Mouse (Mus musculus) CD4-positive helper T cell, adult 2 months (primary cell): ENCODE data around the gene Asb13.

Experiments used
- DNase-seq: peaks from one replicate; pipeline ENCODE4 v3.0.0-alpha.2; 2012; ENCODE audit warnings: low read depth, missing footprints, low spot score

Asb13 gene

GRCm38 (mm10) chr13:3633895-3634811, at the start of gene Asb13:
Gene Asb13 (plus strand): TSS chr13:3634032.
- peak; percentile 89 for DNase-seq

- DNase-seq = no peak
Measured at GRCm38 (mm10) chr13:3590789-3591188, 43.0 kb upstream of the Asb13 start.

GRCm38 (mm10) chr13:3594311-3594710, 39.5 kb upstream of the Asb13 start:
- no peak for DNase-seq

- no peak for DNase-seq
Measured at GRCm38 (mm10) chr13:3596232-3596631, 37.6 kb upstream of the Asb13 start.

- DNase-seq = no peak
Measured at GRCm38 (mm10) chr13:3609780-3610117, 24.1 kb upstream of the Asb13 start.

- DNase-seq = peak; percentile 71
Measured at GRCm38 (mm10) chr13:3610118-3610794, 23.6 kb upstream of the Asb13 start.

GRCm38 (mm10) chr13:3610795-3611438, 22.9 kb upstream of the Asb13 start, which contains the start of gene Fam208b:
Gene Fam208b (minus strand): TSS chr13:3611108.
- peak; percentile 100 for DNase-seq

GRCm38 (mm10) chr13:3627139-3627538, 6.7 kb upstream of the Asb13 start:
- DNase-seq = no peak

- DNase-seq = no peak
Measured at GRCm38 (mm10) chr13:3628102-3628501, 5.7 kb upstream of the Asb13 start.

- no peak for DNase-seq
Measured at GRCm38 (mm10) chr13:3632551-3632950, 1.3 kb upstream of the Asb13 start.

- DNase-seq = peak; percentile 10
Measured at GRCm38 (mm10) chr13:3633131-3633530, 701 bp upstream of the Asb13 start.

- DNase-seq = no peak
Measured at GRCm38 (mm10) chr13:3635076-3635475, 1.2 kb downstream of the Asb13 start.

GRCm38 (mm10) chr13:3636797-3637196, 3.0 kb downstream of the Asb13 start:
- DNase-seq = peak; percentile 89

- peak; percentile 36 for DNase-seq
Measured at GRCm38 (mm10) chr13:3642049-3642448, 8.2 kb downstream of the Asb13 start.

- no peak for DNase-seq
Measured at GRCm38 (mm10) chr13:3642538-3642937, 8.7 kb downstream of the Asb13 start.

- DNase-seq = no peak
Measured at GRCm38 (mm10) chr13:3644871-3645270, 11.0 kb downstream of the Asb13 start.

- no peak for DNase-seq
Measured at GRCm38 (mm10) chr13:3645919-3646318, 12.1 kb downstream of the Asb13 start.

- DNase-seq = no peak
Measured at GRCm38 (mm10) chr13:3646566-3646965, 12.7 kb downstream of the Asb13 start.

- DNase-seq = no peak
Measured at GRCm38 (mm10) chr13:3650569-3650968, 16.7 kb downstream of the Asb13 start.

- DNase-seq = no peak
Measured at GRCm38 (mm10) chr13:3654432-3654831, 20.6 kb downstream of the Asb13 start.

GRCm38 (mm10) chr13:3659163-3660160, 25.6 kb downstream of the Asb13 start:
- no peak for DNase-seq
